Mouse (Mus musculus) midbrain, embryonic 12.5 days (tissue): ENCODE results near the gene Gm27029. TPM values are rescaled to one million over a fixed set of nuclear protein-coding genes. Genes with fewer than 3 reads are reported as not detected.

Source experiments
- ATAC-seq: fragments of 200-750 bp; cut with Nextera tagmentation; 2 replicates; pipeline ENCODE4 v1.8.0; 2017; ENCODE audit warnings: low read depth, moderate TSS enrichment, moderate library complexity; ENCODE audit not compliant: low FRiP score
- H3K27ac ChIP-seq: fragments of 300-500 bp; sonication (generic); replicated peaks from 2 replicates; pipeline ENCODE4 v1.5.1; 2016; ENCODE audit warnings: mild to moderate bottlenecking
- H3K27me3 ChIP-seq: fragments of 300-500 bp; sonication (generic); 2 replicates; pipeline ENCODE4 v1.6.1; 2016; ENCODE audit warnings: mild to moderate bottlenecking
- H3K36me3 ChIP-seq: fragments of 300-500 bp; sonication (generic); 2 replicates; pipeline ENCODE4 v1.6.1; 2016
- H3K4me1 ChIP-seq: fragments of 300-500 bp; sonication (generic); 2 replicates; pipeline ENCODE4 v1.6.1; 2016
- H3K4me2 ChIP-seq: fragments of 300-500 bp; sonication (generic); replicated peaks from 2 replicates; pipeline ENCODE4 v1.6.1; 2016; ENCODE audit warnings: mild to moderate bottlenecking, moderate library complexity
- H3K4me3 ChIP-seq: fragments of 300-500 bp; sonication (generic); 2 replicates; pipeline ENCODE4 v1.5.1; 2016; ENCODE audit warnings: mild to moderate bottlenecking
- H3K9ac ChIP-seq: fragments of 300-500 bp; sonication (generic); replicated peaks from 2 replicates; pipeline ENCODE4 v1.6.1; 2016; ENCODE audit warnings: mild to moderate bottlenecking, moderate library complexity
- H3K9me3 ChIP-seq: fragments of 300-500 bp; sonication (generic); 2 replicates; pipeline ENCODE4 v1.6.1; 2016; ENCODE audit warnings: mild to moderate bottlenecking
- WGBS: fragments of 180-500 bp; shearing (Covaris S2); methylation state at CpG from one replicate; pipeline ENCODE4 v1.1.7; 2016; 5-methylcytosine and 5-hydroxymethylcytosine counted together
- microRNA-seq: library from miRNA; unstranded; fragments of <30 nt; microRNA quantifications from one replicate; pipeline ENCODE4, GENCODE M21; 2017
- polyA plus RNA-seq: library from polyadenylated mRNA; unstranded; fragments of >200 nt; fragmentation: Nextera tagmentation; extraction: Ambion mirVana; gene quantifications from 2 replicates; pipeline ENCODE4 v1.2.1, GENCODE M21; 2016

Gene Gm27029
- polyA plus RNA-seq, 1 experiment from 2014 or later: 7.8 TPM

- Histone ChIP-seq H3K4me1 (no peaks in the 10 kb centered on the region), H3K9ac (no peak overlapping the region), H3K4me2 (no peak overlapping the region), H3K27ac (no peak overlapping the region), H3K36me3 (no peaks in the 10 kb centered on the region), H3K27me3 (no peaks in the 10 kb centered on the region), H3K9me3 (no peaks in the 10 kb centered on the region), H3K4me3 (no peak overlapping the region)
- ATAC-seq: no peak
- 77% methylated on average over 9 of the region's 9 CpGs for WGBS
These were observed 64.8 kb downstream of the Gm27029 start for GRCm38 (mm10) chr11:101359776-101360175.

- Histone ChIP-seq H3K4me3 (no peak overlapping the region), H3K9ac (no peak overlapping the region), H3K9me3 (no peaks in the 10 kb centered on the region), H3K36me3 (no peaks in the 10 kb centered on the region), H3K4me1 (no peaks in the 10 kb centered on the region), H3K4me2 (no peak overlapping the region), H3K27ac (no peak overlapping the region), H3K27me3 (no peaks in the 10 kb centered on the region)
- WGBS: 86% methylated on average over 3 of the region's 3 CpGs
- ATAC-seq: no peak
These were observed 67.0 kb downstream of the Gm27029 start for GRCm38 (mm10) chr11:101357505-101358182.

Small RNA genes lying within 50 kb of the gene (microRNA-seq; reads per million reads assigned to microRNA genes)
- gene Mir6929: not detected

Other genes starting within 250 kb of the Gm27029 start
- gene Ccr10, start 249.4 kb downstream of the Gm27029 start, polyA plus RNA-seq: 0.10 and 0.17 TPM in 2 replicates
- gene Ezh1, start 198.3 kb downstream of the Gm27029 start, polyA plus RNA-seq: 12.6 and 14.4 TPM in 2 replicates
- gene Ramp2, start 178.8 kb downstream of the Gm27029 start, polyA plus RNA-seq: 70.3 and 76.3 TPM in 2 replicates
- gene Vps25, start 171.1 kb downstream of the Gm27029 start, polyA plus RNA-seq: 101 and 102 TPM in 2 replicates
- gene Wnk4, start 164.2 kb downstream of the Gm27029 start, polyA plus RNA-seq: 7.8 and 10.2 TPM in 2 replicates
- gene Cntd1, start 145.8 kb downstream of the Gm27029 start, polyA plus RNA-seq: 1.3 and 1.6 TPM in 2 replicates
- gene Coa3, start 145.7 kb downstream of the Gm27029 start, polyA plus RNA-seq: 196 and 198 TPM in 2 replicates
- 162 and 173 TPM in 2 replicates for gene Becn1, start 122.5 kb downstream of the Gm27029 start, polyA plus RNA-seq
- 163 and 180 TPM in 2 replicates for gene Psme3, start 108.6 kb downstream of the Gm27029 start, polyA plus RNA-seq
- gene Aoc2, start 99.7 kb downstream of the Gm27029 start, polyA plus RNA-seq: 2.1 and 3.1 TPM in 2 replicates
- not detected in 2 replicates for gene Aoc3, start 94.2 kb downstream of the Gm27029 start, polyA plus RNA-seq
- gene G6pc, start 57.2 kb downstream of the Gm27029 start, polyA plus RNA-seq: not detected in 2 replicates
- gene Aarsd1, start 7.2 kb downstream of the Gm27029 start, polyA plus RNA-seq: 90.8 and 91.0 TPM in 2 replicates
- 27.0 and 30.2 TPM in 2 replicates for gene Rundc1, start 289 bp upstream of the Gm27029 start, polyA plus RNA-seq
- gene Ptges3l, start 537 bp upstream of the Gm27029 start, polyA plus RNA-seq: 2.3 and 3.1 TPM in 2 replicates
- 310 and 319 TPM in 2 replicates for gene Rpl27, start 17.5 kb upstream of the Gm27029 start, polyA plus RNA-seq
- gene Ifi35, start 23.6 kb upstream of the Gm27029 start, polyA plus RNA-seq: 3.0 and 3.9 TPM in 2 replicates
- gene Rnd2, start 40.2 kb upstream of the Gm27029 start, polyA plus RNA-seq: 89.5 and 92.3 TPM in 2 replicates
- gene Vat1, start 41.4 kb upstream of the Gm27029 start, polyA plus RNA-seq: 69.3 and 73.0 TPM in 2 replicates
- gene Brca1, start 127.2 kb upstream of the Gm27029 start, polyA plus RNA-seq: 16.1 and 21.1 TPM in 2 replicates
- 119 and 130 TPM in 2 replicates for gene Nbr1, start 127.4 kb upstream of the Gm27029 start, polyA plus RNA-seq
- gene Tmem106a, start 157.4 kb upstream of the Gm27029 start, polyA plus RNA-seq: 3.4 and 4.5 TPM in 2 replicates
- not detected in 2 replicates for gene Gm11634, start 174.5 kb upstream of the Gm27029 start, polyA plus RNA-seq
- gene Rdm1, start 202.4 kb upstream of the Gm27029 start, polyA plus RNA-seq: 41.9 and 48.9 TPM in 2 replicates
- 6.5 and 8.4 TPM in 2 replicates for gene Arl4d, start 240.7 kb upstream of the Gm27029 start, polyA plus RNA-seq